8 mouse cellular contexts compared by ENCODE assay signal in the genomic region with DNA sequence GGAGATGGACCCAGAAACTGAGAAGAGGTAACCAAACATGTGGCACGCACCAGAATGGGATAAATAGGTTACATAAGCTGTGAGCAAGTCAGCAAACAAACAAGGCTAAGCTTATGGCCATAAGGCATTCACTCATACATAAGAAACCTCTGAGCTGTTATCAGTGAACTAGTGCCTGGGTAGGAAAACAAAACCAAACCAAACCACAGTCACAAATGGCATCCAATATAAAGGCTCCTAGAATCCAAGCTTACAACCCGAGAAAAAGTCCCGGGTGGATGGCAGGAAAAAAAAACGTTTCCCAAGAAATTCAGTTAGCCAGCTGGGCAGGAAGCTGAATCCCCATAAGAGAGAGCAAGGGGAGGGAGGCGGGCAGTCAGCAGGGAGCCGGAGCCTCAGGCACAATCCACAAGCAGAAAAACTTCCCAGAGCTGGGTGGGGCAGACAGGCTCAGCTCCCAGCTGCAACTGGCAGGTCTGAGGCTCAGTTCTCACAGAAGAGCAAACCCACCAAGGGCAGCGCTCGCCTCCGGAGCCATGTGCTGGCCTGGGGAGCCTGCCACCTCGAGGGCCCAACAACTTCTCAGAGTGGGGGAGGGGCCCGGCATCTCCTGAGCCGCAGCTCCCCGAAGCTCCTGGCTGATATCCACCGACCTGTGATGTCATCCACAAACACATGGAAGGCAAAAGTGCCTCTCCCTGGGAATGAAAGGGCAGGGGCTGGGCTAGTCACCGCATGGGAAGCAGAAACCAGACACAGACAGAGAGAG. TPM values are rescaled to one million over a fixed set of nuclear protein-coding genes. Genes with fewer than 3 reads are reported as not detected.
DNase-seq lines count a peak whose midpoint lies in the region; ATAC-seq and TF ChIP-seq lines count a peak whose summit lies in the region.

No protein-coding gene starts in this region.

- intact Hi-C loops in left cerebral cortex, postnatal 25 days (cut with DNase I) = loop anchor here (2.0 kb wide), 1 partner anchor 17 kb away; a partner anchor contains a TSS

- peaks cover 7% of the 10 kb centered on the region for H3K4me1 ChIP-seq in cerebellum, adult 2 months (ENCODE audit: control insufficient read depth, insufficient read depth, low read length)
- H3K4me1 ChIP-seq in hindbrain, embryonic 11.5 days (replicated peaks; ENCODE audit: control insufficient read depth, insufficient read depth, low read length) = 0 out of 2 replicates have a peak, but pooled peaks cover 3% of the 10 kb centered on the region
- peaks cover 19% of the 10 kb centered on the region for H3K4me1 ChIP-seq in midbrain, embryonic 10.5 days
- H3K4me1 ChIP-seq in stomach, embryonic 15.5 days = peaks cover 9% of the 10 kb centered on the region; the same call in 1 of the 2 replicates

- H3K4me2 ChIP-seq in hindbrain, embryonic 11.5 days (replicated peaks; ENCODE audit: low read depth, low read length) = 0 out of 2 replicates have a peak overlapping the region, but pooled peaks have one; percentile 1
- H3K4me2 ChIP-seq in stomach, embryonic 15.5 days = peak overlapping the region; percentile 64

- TF ChIP-seq POLR2A in cerebellum, adult 2 months (IDR thresholded peaks at IDR 0.05; ENCODE audit: borderline replicate concordance, insufficient read depth, low read length) = no peak

- H3K27me3 ChIP-seq in cerebellum, adult 2 months (ENCODE audit: control insufficient read depth, insufficient read depth, low read length) = no peaks in the 10 kb centered on the region
- H3K27me3 ChIP-seq in hindbrain, embryonic 11.5 days (ENCODE audit: control insufficient read depth, insufficient read depth, low read length) = no peaks in the 10 kb centered on the region
- no peaks in the 10 kb centered on the region for H3K27me3 ChIP-seq in midbrain, embryonic 10.5 days (ENCODE audit: low read depth, poor library complexity, severe bottlenecking)
- H3K27me3 ChIP-seq in stomach, embryonic 15.5 days (replicated peaks) = no peaks in the 10 kb centered on the region

- no peaks in the 10 kb centered on the region for H3K36me3 ChIP-seq in hindbrain, embryonic 11.5 days (ENCODE audit: control insufficient read depth, insufficient read depth, low read length)
- peaks cover 9% of the 10 kb centered on the region for H3K36me3 ChIP-seq in midbrain, embryonic 10.5 days
- H3K36me3 ChIP-seq in stomach, embryonic 15.5 days = no peaks in the 10 kb centered on the region

- no peak for ATAC-seq in hindbrain, embryonic 11.5 days (ENCODE audit: low FRiP score)
- peak; percentile 86 for ATAC-seq in stomach, embryonic 15.5 days (ENCODE audit: insufficient read depth, low FRiP score, low read depth)
- ATAC-seq in activated CD4-positive, CD25-positive, alpha-beta regulatory T cell, adult 4 months = no peak

- peak overlapping the region; percentile 34 for H3K4me3 ChIP-seq in cerebellum, adult 2 months (replicated peaks; ENCODE audit: insufficient read depth, low read depth, low read length)
- no peak overlapping the region for H3K4me3 ChIP-seq in hindbrain, embryonic 11.5 days (ENCODE audit: low read depth, low read length)
- H3K4me3 ChIP-seq in midbrain, embryonic 10.5 days = peak overlapping the region; percentile 41
- peak overlapping the region; percentile 34 for H3K4me3 ChIP-seq in stomach, embryonic 15.5 days (replicated peaks)

- peak overlapping the region; percentile 6; the same call in 1 of the 2 replicates for H3K27ac ChIP-seq in cerebellum, adult 2 months (ENCODE audit: insufficient read depth, low read length)
- 0 out of 2 replicates have a peak overlapping the region, but pooled peaks have one; percentile 12 for H3K27ac ChIP-seq in hindbrain, embryonic 11.5 days (ENCODE audit: low read depth, low read length)
- H3K27ac ChIP-seq in midbrain, embryonic 10.5 days (replicated peaks) = peak overlapping the region; percentile 77
- peak overlapping the region; percentile 93 for H3K27ac ChIP-seq in stomach, embryonic 15.5 days

- 7% methylated on average over 15 of the region's 15 CpGs for WGBS in cerebellum, adult 2 months
- 7% methylated on average over 15 of the region's 15 CpGs for WGBS in hindbrain, embryonic 11.5 days
- 3% methylated on average over 15 of the region's 15 CpGs for WGBS in midbrain, embryonic 10.5 days
- 5% methylated on average over 15 of the region's 15 CpGs for WGBS in stomach, embryonic 15.5 days

- TF ChIP-seq CTCF in cerebellum, adult 2 months (IDR thresholded peaks at IDR 0.05; ENCODE audit: borderline replicate concordance, insufficient read depth, low read depth, low read length) = no peak

- no peak overlapping the region for H3K9ac ChIP-seq in hindbrain, embryonic 11.5 days (ENCODE audit: low read depth, low read length)
- peak overlapping the region; percentile 31; the same call in 1 of the 2 replicates for H3K9ac ChIP-seq in stomach, embryonic 15.5 days

- DNase-seq in Muller cell, postnatal 12 days (ENCODE audit: inconsistent ontology term) = peak; percentile 97
- peak; percentile 79 to 82 for DNase-seq in cerebellum, adult 2 months
- DNase-seq in forelimb bud, embryonic 11.5 days (ENCODE audit: low read depth, low spot score) = peak; percentile 65
- DNase-seq in hindbrain, embryonic 11.5 days (ENCODE audit: low spot score) = peak; percentile 52
- DNase-seq in left cerebral cortex, postnatal 25 days (ENCODE audit: low spot score in 2 of 2) = peak; percentile 39 to 68
- DNase-seq in midbrain, embryonic 10.5 days (ENCODE audit: low spot score) = peak; percentile 56

- no peaks in the 10 kb centered on the region for H3K9me3 ChIP-seq in hindbrain, embryonic 11.5 days (ENCODE audit: control insufficient read depth, low read length)
- no peaks in the 10 kb centered on the region for H3K9me3 ChIP-seq in midbrain, embryonic 10.5 days (replicated peaks)
- H3K9me3 ChIP-seq in stomach, embryonic 15.5 days = no peaks in the 10 kb centered on the region

RNA-seq across cellular contexts. Expression of a gene that starts 17.3 kb away (rescaled TPM):
- polyA plus RNA-seq in cerebellum, adult 2 months (2012; rRNA removed) = 33.3 and 36.1 TPM in 2 replicates
- polyA plus RNA-seq in hindbrain, embryonic 11.5 days (2014; fragmentation: Nextera tagmentation; extraction: Ambion mirVana) = 58.4 and 61.5 TPM in 2 replicates
- 10 to 100 TPM; 37.6 to 43.0 TPM for total RNA-seq in left cerebral cortex, postnatal 25 days (2021)
- polyA plus RNA-seq in midbrain, embryonic 10.5 days (2016; fragmentation: Nextera tagmentation; extraction: Ambion mirVana) = 47.8 and 48.9 TPM in 2 replicates
- 59.3 and 63.4 TPM in 2 replicates for polyA plus RNA-seq in stomach, embryonic 15.5 days (2015; fragmentation: Nextera tagmentation; extraction: Ambion mirVana)
- polyA plus RNA-seq in activated CD4-positive, CD25-positive, alpha-beta regulatory T cell, adult 4 months (2017; shearing (Covaris generic)) = 1 to 10 TPM; 4.2 to 6.2 TPM

RNA-seq across cellular contexts. Expression of a gene that starts 21.1 kb away (rescaled TPM):
- polyA plus RNA-seq in cerebellum, adult 2 months (2012; rRNA removed) = 6.4 and 6.5 TPM in 2 replicates
- polyA plus RNA-seq in hindbrain, embryonic 11.5 days (2014; fragmentation: Nextera tagmentation; extraction: Ambion mirVana) = 6.8 and 9.2 TPM in 2 replicates
- 1 to 10 TPM; 2.6 to 3.4 TPM for total RNA-seq in left cerebral cortex, postnatal 25 days (2021)
- polyA plus RNA-seq in midbrain, embryonic 10.5 days (2016; fragmentation: Nextera tagmentation; extraction: Ambion mirVana) = 5.1 and 5.2 TPM in 2 replicates
- 15.6 and 17.0 TPM in 2 replicates for polyA plus RNA-seq in stomach, embryonic 15.5 days (2015; fragmentation: Nextera tagmentation; extraction: Ambion mirVana)
- polyA plus RNA-seq in activated CD4-positive, CD25-positive, alpha-beta regulatory T cell, adult 4 months (2017; shearing (Covaris generic)) = not detected

RNA-seq across cellular contexts. Expression of a gene that starts 40.6 kb away (rescaled TPM):
- not detected in 2 replicates for polyA plus RNA-seq in cerebellum, adult 2 months (2012; rRNA removed)
- polyA plus RNA-seq in hindbrain, embryonic 11.5 days (2014; fragmentation: Nextera tagmentation; extraction: Ambion mirVana) = 0.15 and 0.22 TPM in 2 replicates
- not detected for total RNA-seq in left cerebral cortex, postnatal 25 days (2021)
- polyA plus RNA-seq in midbrain, embryonic 10.5 days (2016; fragmentation: Nextera tagmentation; extraction: Ambion mirVana) = 0.22 and 0.36 TPM in 2 replicates
- polyA plus RNA-seq in stomach, embryonic 15.5 days (2015; fragmentation: Nextera tagmentation; extraction: Ambion mirVana) = 0.24 and 0.26 TPM in 2 replicates
- not detected for polyA plus RNA-seq in activated CD4-positive, CD25-positive, alpha-beta regulatory T cell, adult 4 months (2017; shearing (Covaris generic))

RNA-seq across cellular contexts. Expression of a gene that starts 52.9 kb away (rescaled TPM):
- polyA plus RNA-seq in cerebellum, adult 2 months (2012; rRNA removed) = 35.2 and 37.8 TPM in 2 replicates
- polyA plus RNA-seq in hindbrain, embryonic 11.5 days (2014; fragmentation: Nextera tagmentation; extraction: Ambion mirVana) = 6.2 and 10.7 TPM in 2 replicates
- 10 to 100 TPM; 81.3 to 88.2 TPM for total RNA-seq in left cerebral cortex, postnatal 25 days (2021)
- 7.9 and 8.3 TPM in 2 replicates for polyA plus RNA-seq in midbrain, embryonic 10.5 days (2016; fragmentation: Nextera tagmentation; extraction: Ambion mirVana)
- 3.8 and 4.8 TPM in 2 replicates for polyA plus RNA-seq in stomach, embryonic 15.5 days (2015; fragmentation: Nextera tagmentation; extraction: Ambion mirVana)
- polyA plus RNA-seq in activated CD4-positive, CD25-positive, alpha-beta regulatory T cell, adult 4 months (2017; shearing (Covaris generic)) = under 1 TPM; 0.36 to 0.83 TPM

Comparison
In these comparisons a context has a peak if more than half of its experiments do, and no peak if none do; other contexts are left out.
1. H3K27ac ChIP-seq: peak in every context shown above with its lines; median percentile 93 in stomach, embryonic 15.5 days; 77 in midbrain, embryonic 10.5 days; 12 in hindbrain, embryonic 11.5 days; 6 in cerebellum, adult 2 months.